Comparison of ENCODE assay signal across 8 mouse cellular contexts in genomic region chr3:65958840-65959185, GRCm38 (mm10). TPM values are rescaled to one million over a fixed set of nuclear protein-coding genes. Genes with fewer than 3 reads are reported as not detected.
A peak's percentile ranks its signal among the peaks of the same experiment; 100 is the strongest.
DNase-seq lines count a peak whose midpoint lies in the region; ATAC-seq and TF ChIP-seq lines count a peak whose summit lies in the region.

No protein-coding gene starts in this region.

- H3K4me3 ChIP-seq in E14TG2a.4 (replicated peaks; ENCODE audit: low read length) (peak overlapping the region; percentile 87), myocyte (peak overlapping the region; percentile 97)
- H3K4me3 ChIP-seq in forebrain, embryonic 11.5 days (ENCODE audit: low read depth, low read length): peak overlapping the region; percentile 100

- H3K27ac ChIP-seq in forebrain, embryonic 11.5 days (ENCODE audit: low read depth, low read length): peak overlapping the region; percentile 99; the same call in 1 of the 2 replicates

- peak overlapping the region; percentile 81 for H3K4me2 ChIP-seq in forebrain, embryonic 11.5 days (ENCODE audit: low read depth, low read length, severe bottlenecking)
- H3K4me2 ChIP-seq in myocyte (ENCODE audit: low read depth): peak overlapping the region; percentile 84

- peaks cover 42% of the 10 kb centered on the region for H3K4me1 ChIP-seq in E14TG2a.4 (replicated peaks; ENCODE audit: low read depth, low read length)
- peaks cover 12% of the 10 kb centered on the region for H3K4me1 ChIP-seq in forebrain, embryonic 11.5 days (replicated peaks; ENCODE audit: control insufficient read depth, insufficient read depth, low read length)

- no peaks in the 10 kb centered on the region for H3K27me3 ChIP-seq in E14TG2a.4 (ENCODE audit: insufficient read depth, low read length)
- no peaks in the 10 kb centered on the region for H3K27me3 ChIP-seq in forebrain, embryonic 11.5 days (ENCODE audit: control insufficient read depth, insufficient read depth, low read length)
- no peaks in the 10 kb centered on the region for H3K27me3 ChIP-seq in myocyte (ENCODE audit: control insufficient read depth, insufficient read depth, insufficient read length)

- peak overlapping the region; percentile 88 for H3ac ChIP-seq in myocyte (ENCODE audit: control insufficient read depth, insufficient read length)

- peak; percentile 20 for ATAC-seq in forebrain, embryonic 11.5 days (replicated peaks; ENCODE audit: low FRiP score)

- no peak for TF ChIP-seq POLR2A in myocyte (IDR thresholded peaks at IDR 0.05; ENCODE audit: insufficient read length, low read depth)

- TF ChIP-seq CTCF in E14TG2a.4 (conservative IDR thresholded peaks at IDR 0.05; ENCODE audit: low read length): no peak

- H3K79me2 ChIP-seq in myocyte (ENCODE audit: control insufficient read depth, insufficient read depth): peaks cover 37% of the 10 kb centered on the region

- H3K36me3 ChIP-seq in E14TG2a.4 (ENCODE audit: insufficient read depth, low read length) (peaks cover 43% of the 10 kb centered on the region), myocyte (ENCODE audit: control insufficient read depth, insufficient read depth) (peaks cover 33% of the 10 kb centered on the region)
- peaks cover 8% of the 10 kb centered on the region; the same call in 1 of the 2 replicates for H3K36me3 ChIP-seq in forebrain, embryonic 11.5 days (ENCODE audit: control insufficient read depth, insufficient read depth, low read length)

- peak; percentile 44 for DNase-seq in cerebellum, postnatal 14 days
- DNase-seq in cerebellum, adult 11-12 months: no peak
- DNase-seq in forebrain, embryonic 11.5 days (ENCODE audit: low spot score): peak; percentile 62
- peak; percentile 12 to 13 for DNase-seq in kidney, postnatal 36 days
- no peak for DNase-seq in adrenal gland, adult 18-20 months (ENCODE audit: low spot score in 2 of 2)
- no peak for DNase-seq in spleen, postnatal 36 days (ENCODE audit: low spot score in 2 of 2)

- peak overlapping the region; percentile 99 for H3K9ac ChIP-seq in forebrain, embryonic 11.5 days (ENCODE audit: low read length)

- H3K9me3 ChIP-seq in E14TG2a.4 (ENCODE audit: low read length): no peaks in the 10 kb centered on the region
- H3K9me3 ChIP-seq in forebrain, embryonic 11.5 days (ENCODE audit: control insufficient read depth, low read length): no peaks in the 10 kb centered on the region

- 1% methylated on average over 9 of the region's 9 CpGs for WGBS in forebrain, embryonic 11.5 days

TF ChIP-seq in myocyte, 11 proteins besides CTCF, POLR2A, EP300 and RAD21:
- TF ChIP-seq CEBPB (IDR thresholded peaks at IDR 0.05; ENCODE audit: insufficient read depth, poor library complexity, severe bottlenecking) (no peak), E2F4 (IDR thresholded peaks at IDR 0.05; ENCODE audit: insufficient read depth) (no peak), USF1 (IDR thresholded peaks at IDR 0.05; ENCODE audit: low read depth) (no peak), TCF12 (IDR thresholded peaks at IDR 0.05; ENCODE audit: insufficient read depth, poor library complexity, severe bottlenecking) (no peak), MAX (IDR thresholded peaks at IDR 0.05; ENCODE audit: low read depth) (no peak), SRF (IDR thresholded peaks at IDR 0.05; ENCODE audit: control insufficient read depth, insufficient read length, low read depth) (no peak), POLR2AphosphoS2 (IDR thresholded peaks at IDR 0.05; ENCODE audit: insufficient read length, low read depth) (no peak), TCF3 (IDR thresholded peaks at IDR 0.05; ENCODE audit: insufficient read length, low read depth) (no peak), MYOG (IDR thresholded peaks at IDR 0.05; ENCODE audit: control insufficient read depth in 1 of 3, insufficient read depth in 1 of 3, insufficient read length in 2 of 3, low read depth in 2 of 3) (no peak), REST (IDR thresholded peaks at IDR 0.05; ENCODE audit: insufficient read depth, insufficient read length) (no peak), MYOD1 (IDR thresholded peaks at IDR 0.05; ENCODE audit: control insufficient read depth in 1 of 3, insufficient read length in 2 of 3, low read depth in 2 of 3) (no peak)

RNA-seq across cellular contexts. Expression of gene Ccnl1, which starts 0.8 kb away (rescaled TPM):
- 124 and 130 TPM in 2 replicates for polyA plus RNA-seq in forebrain, embryonic 11.5 days (2014; fragmentation: Nextera tagmentation; extraction: Ambion mirVana)
- polyA plus RNA-seq in myocyte (2012; fragmentation: generic; extraction: Trizol): 12.8 TPM
- total RNA-seq in adrenal gland, adult 18-20 months (2021): 100 to 1,000 TPM in 1 of 2 experiments, 10 to 100 TPM in 1; 89.0 to 102 TPM

Comparison
In these comparisons a context has a peak if more than half of its experiments do, and no peak if none do; other contexts are left out.
1. DNase-seq: peak in cerebellum, postnatal 14 days (2 of 2), forebrain, embryonic 11.5 days (single experiment) and kidney, postnatal 36 days (2 of 2); none in cerebellum, adult 11-12 months (single experiment), adrenal gland, adult 18-20 months (0 of 2) and spleen, postnatal 36 days (0 of 2).
2. Peak in every context shown above with its lines, with median percentiles within 50 percentile points of each other: H3K4me3 ChIP-seq.